Mouse (Mus musculus): ENCODE data around the gene Fam193b.

Gene Fam193b

DNA sequence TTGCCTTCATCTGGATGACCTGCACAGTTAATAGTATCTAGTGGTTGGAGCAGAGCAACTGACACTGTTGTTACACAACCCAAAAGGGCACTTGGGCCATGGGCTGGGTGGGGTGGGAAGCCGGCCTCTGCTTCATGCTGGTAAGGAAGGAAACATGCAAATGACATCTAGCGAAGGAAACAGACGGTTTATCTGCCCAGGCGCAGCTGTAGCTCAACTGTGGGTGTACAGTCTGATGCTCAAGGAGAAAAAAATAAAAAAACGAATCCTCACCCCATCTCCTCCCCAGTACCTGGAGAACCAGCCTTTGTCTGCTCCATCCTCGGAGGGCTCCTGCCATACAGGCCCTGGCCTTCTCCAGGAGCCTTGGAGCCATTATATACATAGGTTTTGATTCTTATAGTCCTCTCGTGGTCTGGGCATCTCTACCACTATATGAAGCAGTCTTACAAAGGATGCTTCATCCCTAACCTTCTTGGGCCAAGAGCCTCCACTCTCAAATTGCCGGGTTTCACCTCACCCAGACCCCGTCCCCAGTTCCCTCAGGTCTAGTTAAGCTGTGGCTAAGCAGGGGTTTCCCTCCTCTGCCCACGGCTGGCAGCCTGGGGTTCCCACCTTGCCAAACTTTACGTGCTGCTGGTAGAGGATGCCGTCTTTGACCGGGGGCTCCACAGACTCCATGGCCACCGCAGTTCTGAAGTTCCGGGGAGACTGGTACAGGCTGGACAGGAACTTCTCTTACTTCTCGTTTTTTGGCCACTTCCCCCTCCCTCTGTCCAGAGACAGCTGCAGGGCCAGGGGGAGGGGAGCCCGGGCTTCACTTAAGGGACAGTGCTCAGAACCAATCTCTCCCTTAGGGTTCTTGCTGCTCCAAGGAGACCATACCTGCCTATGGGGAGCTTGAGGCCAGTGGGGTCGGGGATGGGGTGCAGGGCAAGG is 42.8 kb downstream of the Fam193b start:
- in situ Hi-C loops (cut with MboI, MseI) = no loop called here

GRCm38 (mm10) chr13:55527212-55527611 is 43.7 kb downstream of the Fam193b start:
- in situ Hi-C loops (cut with MboI, MseI) = no loop called here

GRCm38 (mm10) chr13:55525733-55526553 is 45.0 kb downstream of the Fam193b start:
- in situ Hi-C loops (cut with MboI, MseI) = no loop called here

GRCm38 (mm10) chr13:55523951-55524600 is 46.8 kb downstream of the Fam193b start:
- in situ Hi-C loops (cut with MboI, MseI) = loop anchor here (5.0 kb wide), 1 partner anchor 117 kb away; no protein-coding TSS in a partner anchor

GRCm38 (mm10) chr13:55523278-55523677 is 47.6 kb downstream of the Fam193b start:
- in situ Hi-C loops (cut with MboI, MseI) = loop anchor here (5.0 kb wide), 1 partner anchor 116 kb away; no protein-coding TSS in a partner anchor

GRCm38 (mm10) chr13:55522730-55523129 is 48.2 kb downstream of the Fam193b start:
- in situ Hi-C loops (cut with MboI, MseI) = loop anchor here (5.0 kb wide), 1 partner anchor 115 kb away; no protein-coding TSS in a partner anchor

DNA sequence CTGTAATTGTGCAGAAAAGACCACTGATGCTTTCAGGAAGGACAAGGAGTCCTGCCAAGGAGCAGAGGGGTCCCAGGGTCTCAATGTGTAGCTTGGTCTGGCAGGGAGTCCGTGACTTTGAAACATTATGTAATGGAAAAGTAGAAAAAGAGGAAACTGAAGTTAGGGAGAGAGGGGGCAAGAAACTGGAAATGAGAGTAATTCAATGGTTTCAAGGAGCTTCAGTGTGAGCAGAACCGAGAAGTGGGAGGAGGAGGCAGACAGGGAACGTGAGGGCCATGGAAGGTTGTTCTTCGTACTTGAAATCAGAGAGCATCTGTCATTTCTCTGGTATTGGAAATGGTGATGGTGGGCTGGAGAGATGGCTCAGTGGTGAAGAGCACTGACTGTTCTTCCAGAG is 51.3 kb downstream of the Fam193b start:
- in situ Hi-C loops (cut with MboI, MseI) = loop anchor here (5.0 kb wide), 1 partner anchor 112 kb away; no protein-coding TSS in a partner anchor

GRCm38 (mm10) chr13:55516955-55517354 is 54.0 kb downstream of the Fam193b start:
- in situ Hi-C loops (cut with MboI, MseI) = no loop called here

GRCm38 (mm10) chr13:55513828-55514227 is 57.1 kb downstream of the Fam193b start:
- in situ Hi-C loops (cut with MboI, MseI) = loop anchor here (5.0 kb wide), 1 partner anchor 37 kb away; no protein-coding TSS in a partner anchor

- in situ Hi-C loops (cut with MboI, MseI) = loop anchor here (5.0 kb wide), 1 partner anchor 36 kb away; no protein-coding TSS in a partner anchor
Measured at GRCm38 (mm10) chr13:55513111-55513748, 57.7 kb downstream of the Fam193b start, which contains the start of gene Pdlim7. TSS of gene Pdlim7 (minus strand) at chr13:55513676.

DNA sequence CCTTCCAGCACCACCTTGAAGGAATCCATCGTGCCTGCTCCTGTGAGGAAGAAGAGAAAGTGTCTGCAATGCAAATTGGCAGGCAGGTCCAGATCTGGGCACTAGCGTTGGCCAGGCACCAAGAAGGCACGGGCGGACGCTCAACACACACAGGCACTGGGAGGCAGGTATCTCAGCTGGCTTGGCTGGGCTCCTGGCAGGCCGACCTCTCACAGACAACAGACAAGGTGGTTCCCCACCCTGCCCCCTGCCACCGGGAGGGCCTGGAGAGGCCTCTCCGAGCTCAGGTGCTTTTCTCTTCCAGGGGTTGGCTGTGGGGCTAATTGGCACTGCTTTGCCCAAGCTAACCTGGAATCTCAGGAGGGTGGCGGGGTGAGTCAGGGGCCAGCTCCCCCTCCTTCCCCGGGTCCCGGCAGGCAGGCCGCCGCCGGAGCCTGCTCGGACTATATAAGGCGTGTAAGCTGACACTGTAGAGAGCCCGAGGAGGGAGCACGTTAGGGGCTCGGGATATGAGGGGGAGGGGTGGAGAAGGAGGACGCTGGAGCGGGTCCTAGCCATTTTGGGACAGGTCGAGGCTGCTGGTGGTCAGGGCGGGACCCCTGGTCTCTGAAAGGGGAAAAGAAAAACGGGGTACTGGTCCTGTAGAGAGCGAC is 58.4 kb downstream of the Fam193b start:
- in situ Hi-C loops (cut with MboI, MseI) = loop anchor here (5.0 kb wide), 1 partner anchor 35 kb away; no protein-coding TSS in a partner anchor

DNA sequence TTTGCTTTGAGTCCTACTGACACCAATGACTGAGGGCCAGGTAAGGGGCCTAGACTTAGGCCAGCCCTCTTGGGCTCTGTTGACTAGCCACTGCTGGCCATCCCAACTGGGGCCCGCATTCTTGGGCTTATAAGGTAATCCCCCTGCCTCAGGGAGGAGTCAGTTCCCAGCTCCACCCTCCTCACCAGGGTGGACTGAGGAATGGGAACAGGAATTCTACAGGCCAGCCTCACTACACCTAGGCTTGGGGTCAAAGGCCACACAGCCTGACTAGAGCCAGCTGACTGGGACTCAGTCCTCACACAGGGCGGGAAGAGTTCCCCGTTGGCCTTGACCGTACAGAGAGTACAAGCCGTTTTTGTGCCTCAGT is 59.4 kb downstream of the Fam193b start:
- in situ Hi-C loops (cut with MboI, MseI) = loop anchor here (5.0 kb wide), 1 partner anchor 34 kb away; no protein-coding TSS in a partner anchor

DNA sequence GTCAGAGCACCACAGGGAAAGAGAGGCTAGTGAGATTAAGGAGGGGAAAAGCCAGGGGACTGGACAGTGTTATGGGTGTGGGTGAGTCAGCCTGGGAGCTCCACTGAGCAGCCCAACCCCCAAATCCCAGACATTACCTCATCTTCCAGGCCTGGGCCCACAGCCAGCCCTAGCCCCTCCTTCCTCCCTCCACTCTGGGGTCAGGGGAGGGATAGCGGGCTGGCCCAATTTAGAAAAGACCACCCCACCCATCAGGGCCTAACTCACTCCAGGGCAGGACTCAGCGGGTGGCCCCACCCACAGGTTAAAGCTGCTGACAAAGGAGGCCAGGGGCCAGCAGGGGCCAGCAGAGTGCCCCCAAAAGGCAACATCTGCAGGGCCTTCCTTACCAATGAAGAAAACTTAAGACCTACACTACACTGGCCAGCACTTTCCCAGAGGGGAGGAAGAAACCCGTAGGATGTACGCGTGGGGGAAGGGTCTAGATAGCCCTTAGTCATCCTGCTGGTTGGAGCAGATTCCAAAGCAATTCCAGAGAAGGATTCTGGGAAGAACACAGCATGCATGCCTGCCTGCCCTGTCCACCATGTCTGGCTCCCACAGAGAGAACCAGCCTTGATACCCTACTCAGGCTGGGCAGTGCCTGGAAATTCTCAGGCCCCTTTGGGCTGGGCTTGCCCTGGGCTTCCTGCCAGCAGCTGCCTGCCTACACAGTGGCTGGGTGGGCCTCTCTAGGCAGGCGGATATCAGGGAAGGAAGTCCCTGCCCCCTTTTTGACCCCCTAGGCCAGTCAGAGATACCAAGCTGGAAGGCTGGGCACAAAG is 60.0 kb downstream of the Fam193b start:
- in situ Hi-C loops (cut with MboI, MseI) = loop anchor here (5.0 kb wide), 1 partner anchor 34 kb away; no protein-coding TSS in a partner anchor

GRCm38 (mm10) chr13:55510332-55510667 is 60.6 kb downstream of the Fam193b start:
- in situ Hi-C loops (cut with MboI, MseI) = loop anchor here (5.0 kb wide), 1 partner anchor 33 kb away; no protein-coding TSS in a partner anchor

DNA sequence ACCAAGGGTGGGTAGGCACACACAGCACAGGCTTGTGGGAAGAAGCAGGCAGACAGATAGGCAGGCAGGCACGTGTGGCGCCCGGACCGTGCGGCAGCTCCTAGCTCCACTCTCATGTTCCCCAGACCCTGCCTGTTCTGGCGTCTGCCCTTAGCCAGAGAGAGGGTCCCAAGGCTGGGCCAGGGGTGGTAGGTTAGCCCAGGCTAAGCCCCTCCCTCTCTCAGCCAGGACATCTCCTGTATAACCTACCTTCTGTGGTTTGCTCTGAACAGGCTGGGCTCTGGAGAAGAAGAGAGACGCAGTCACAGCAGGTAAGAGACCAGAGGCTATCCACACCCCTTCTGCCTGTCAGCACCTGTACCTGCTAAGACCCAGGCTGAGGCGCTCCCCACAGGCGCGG is 62.4 kb downstream of the Fam193b start:
- in situ Hi-C loops (cut with MboI, MseI) = loop anchor here (5.0 kb wide), 1 partner anchor 49 kb away; no protein-coding TSS in a partner anchor

GRCm38 (mm10) chr13:55507877-55508276 is 63.0 kb downstream of the Fam193b start:
- in situ Hi-C loops (cut with MboI, MseI) = loop anchor here (5.0 kb wide), 1 partner anchor 49 kb away; no protein-coding TSS in a partner anchor

- in situ Hi-C loops (cut with MboI, MseI) = loop anchor here (5.0 kb wide), 1 partner anchor 51 kb away; no protein-coding TSS in a partner anchor
Measured at GRCm38 (mm10) chr13:55506697-55507096, 64.2 kb downstream of the Fam193b start.

DNA sequence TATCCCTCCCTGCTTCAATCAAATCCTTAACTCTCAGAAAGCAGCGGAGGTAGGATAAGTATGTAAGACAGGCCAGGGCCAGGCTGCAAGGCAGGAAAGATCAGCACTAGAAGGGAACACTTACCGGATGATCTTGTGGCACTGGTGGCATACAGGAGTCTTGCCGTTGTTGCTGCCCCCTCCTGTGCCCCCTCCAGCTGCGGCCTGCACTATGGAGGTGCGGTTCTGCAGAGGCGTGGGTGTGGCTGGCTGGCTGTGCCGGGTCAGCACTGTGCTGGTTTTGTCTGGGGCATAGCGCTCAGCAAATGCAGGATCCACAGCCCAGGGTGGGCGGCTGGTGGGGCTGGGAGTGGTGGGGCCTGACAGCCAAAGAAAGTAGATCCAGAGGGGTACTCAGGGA is 65.1 kb downstream of the Fam193b start:
- in situ Hi-C loops (cut with MboI, MseI) = loop anchor here (5.0 kb wide), 1 partner anchor 51 kb away; no protein-coding TSS in a partner anchor

- in situ Hi-C loops (cut with MboI, MseI) = no loop called here
Measured at GRCm38 (mm10) chr13:55504390-55504789, 66.5 kb downstream of the Fam193b start.
